Mouse (Mus musculus) gastrocnemius, postnatal 36 days (tissue): Measurements from ENCODE around the gene Crybb2. TPM values are rescaled to one million over a fixed set of nuclear protein-coding genes. Genes with fewer than 3 reads are reported as not detected.

Experiments
- DNase-seq, 2 experiments: peaks; one replicate each; pipeline ENCODE4 v3.0.0; 2022
- intact Hi-C: fragments of 180-260 bp; cut with DNase I; formaldehyde crosslinking; loops from one replicate; pipeline ENCODE4 v1.15.1; 2025
- total RNA-seq, 2 experiments: library from RNA; stranded (reverse); gene quantifications; 2 replicates each; pipeline ENCODE4 v1.2.3; 2021

Gene Crybb2
- total RNA-seq, 2 experiments from 2014 or later: not detected

- intact Hi-C loops: no loop called here
- DNase-seq: no peak
Measured at GRCm38 (mm10) chr5:113092406-113092805, 22.5 kb upstream of the Crybb2 start.

- no peak for DNase-seq
- intact Hi-C loops: no loop called here
Measured at GRCm38 (mm10) chr5:113091162-113091561, 21.2 kb upstream of the Crybb2 start.

GRCm38 (mm10) chr5:113090750-113091149, 20.8 kb upstream of the Crybb2 start:
- intact Hi-C loops: no loop called here
- DNase-seq: no peak

- DNase-seq: no peak
Measured at GRCm38 (mm10) chr5:113090077-113090690, 20.3 kb upstream of the Crybb2 start.

GRCm38 (mm10) chr5:113087465-113087864, 17.5 kb upstream of the Crybb2 start:
- intact Hi-C loops: loop anchor here (10.0 kb wide), 1 partner anchor 833 kb away; the partner anchor contains the start of genes Cryba4 and Crybb1
- DNase-seq: no peak

More at GRCm38 (mm10) chr5:113090077-113090690, 20.3 kb upstream of the Crybb2 start:
- intact Hi-C loops: no loop called here

GRCm38 (mm10) chr5:113086990-113087389, 17.1 kb upstream of the Crybb2 start:
- intact Hi-C loops: loop anchor here (10.0 kb wide), 1 partner anchor 832 kb away; the partner anchor contains the start of genes Cryba4 and Crybb1
- no peak for DNase-seq

- DNase-seq: no peak
- intact Hi-C loops: loop anchor here (10.0 kb wide), 1 partner anchor 832 kb away; the partner anchor contains the start of genes Cryba4 and Crybb1
Measured at GRCm38 (mm10) chr5:113086439-113086838, 16.5 kb upstream of the Crybb2 start.

GRCm38 (mm10) chr5:113085931-113086330, 16.0 kb upstream of the Crybb2 start:
- no peak for DNase-seq
- intact Hi-C loops: loop anchor here (10.0 kb wide), 1 partner anchor 831 kb away; the partner anchor contains the start of genes Cryba4 and Crybb1

GRCm38 (mm10) chr5:113084309-113084708, 14.4 kb upstream of the Crybb2 start:
- DNase-seq: no peak
- intact Hi-C loops: loop anchor here (10.0 kb wide), 1 partner anchor 830 kb away; the partner anchor contains the start of genes Cryba4 and Crybb1

- no peak for DNase-seq
- intact Hi-C loops: loop anchor here (10.0 kb wide), 1 partner anchor 828 kb away; the partner anchor contains the start of genes Cryba4 and Crybb1
Measured at GRCm38 (mm10) chr5:113082356-113083168, 12.6 kb upstream of the Crybb2 start.

- no peak for DNase-seq
- intact Hi-C loops: loop anchor here (2.0 to 10.0 kb wide), 2 partner anchors 647 to 827 kb away; partner anchors contain the start of genes Cryba4 and Crybb1
Measured at GRCm38 (mm10) chr5:113081439-113081838, 11.5 kb upstream of the Crybb2 start, which contains the start of gene Crybb3. Gene Crybb3, minus strand, starts transcription at chr5:113081584.

- intact Hi-C loops: loop anchor here (2.0 to 10.0 kb wide), 2 partner anchors 646 to 826 kb away; partner anchors contain the start of genes Cryba4 and Crybb1
- no peak for DNase-seq
Measured at GRCm38 (mm10) chr5:113081020-113081419, 11.1 kb upstream of the Crybb2 start.

GRCm38 (mm10) chr5:113079783-113080182, 9.9 kb upstream of the Crybb2 start:
- DNase-seq: no peak
- intact Hi-C loops: loop anchor here (2.0 to 10.0 kb wide), 4 partner anchors 645 to 907 kb away; partner anchors contain the start of genes Cryba4, Crybb1 and Gm6583

GRCm38 (mm10) chr5:113078686-113079085, 8.8 kb upstream of the Crybb2 start:
- no peak for DNase-seq
- intact Hi-C loops: loop anchor here (5.0 to 10.0 kb wide), 2 partner anchors 724 to 906 kb away; partner anchors contain the start of gene Gm6583

GRCm38 (mm10) chr5:113054308-113054707, 15.6 kb downstream of the Crybb2 start:
- intact Hi-C loops: loop anchor here (2.0 kb wide), 1 partner anchor 184 kb away; no protein-coding TSS in a partner anchor
- DNase-seq: peak; percentile 66 to 76

- DNase-seq: no peak
- intact Hi-C loops: no loop called here
Measured at GRCm38 (mm10) chr5:113050581-113051185, 19.2 kb downstream of the Crybb2 start.

- intact Hi-C loops: no loop called here
- DNase-seq: no peak
Measured at GRCm38 (mm10) chr5:113049876-113050275, 20.0 kb downstream of the Crybb2 start.

- DNase-seq: no peak
- intact Hi-C loops: no loop called here
Measured at GRCm38 (mm10) chr5:113045511-113046273, 24.2 kb downstream of the Crybb2 start.

- intact Hi-C loops: no loop called here
- peak; percentile 26 to 31 for DNase-seq
Measured at GRCm38 (mm10) chr5:113043531-113043930, 26.4 kb downstream of the Crybb2 start.
